Mouse (Mus musculus): ENCODE measurements at regions not wholly inside any gene's neighbourhood (a gene's known extent, or its start where the extent isn't known, plus 50 kb on each side); places are given as distances from the start of the nearest gene placed in this dataset.
"Not testable (repeated sequence)": the region's sequence is repeated elsewhere in the genome, so short reads cannot be mapped to it uniquely, and the experiment has no call there.

DNA sequence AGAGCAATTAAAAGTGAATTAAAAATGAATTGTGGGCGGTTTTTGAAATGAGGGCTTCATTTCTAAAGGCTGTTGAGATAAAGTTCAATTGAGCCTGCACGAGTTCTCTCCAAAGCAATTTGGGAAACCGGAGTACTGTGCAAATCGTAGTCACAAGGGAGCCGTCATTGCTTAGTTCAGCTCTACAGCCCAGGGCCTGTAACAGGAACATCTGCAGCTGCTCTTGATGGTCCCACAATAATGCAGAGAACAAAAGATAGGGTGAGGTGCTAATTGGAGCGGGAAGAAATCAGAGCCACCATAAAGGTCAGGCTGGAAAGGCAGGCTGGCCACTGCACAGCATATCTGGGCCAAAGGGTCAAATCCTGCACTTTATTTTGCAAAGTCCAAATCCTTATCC, 242.7 kb downstream of the Diras2 start:
- H3K4me3 ChIP-seq (ENCODE audit: low read depth, low read length), result no peak overlapping the region
- H3K36me3 ChIP-seq (ENCODE audit: control insufficient read depth, insufficient read depth), result no peaks in the 10 kb centered on the region
- no peak overlapping the region for H3K9ac ChIP-seq (ENCODE audit: low read depth, low read length)
- H3K27ac ChIP-seq (ENCODE audit: low read length), result no peak overlapping the region
- no peaks in the 10 kb centered on the region for H3K27me3 ChIP-seq (ENCODE audit: control insufficient read depth, insufficient read depth, low read depth, low read length)
- H3K4me1 ChIP-seq (ENCODE audit: control insufficient read depth, low read depth, low read length), result no peaks in the 10 kb centered on the region
- ATAC-seq (ENCODE audit: low read depth), result no peak
- H3K9me3 ChIP-seq (replicated peaks; ENCODE audit: control insufficient read depth, low read length), result no peaks in the 10 kb centered on the region
- WGBS (ENCODE audit: insufficient replicate concordance), result 66% methylated on average over 6 of the region's 6 CpGs
- no peak overlapping the region for H3K4me2 ChIP-seq (ENCODE audit: low read depth, low read length)

- Histone ChIP-seq H3K9ac (ENCODE audit: low read depth, low read length) (no peak overlapping the region), H3K4me3 (ENCODE audit: low read depth, low read length) (no peak overlapping the region), H3K36me3 (ENCODE audit: control insufficient read depth, insufficient read depth) (no peaks in the 10 kb centered on the region), H3K4me2 (ENCODE audit: low read depth, low read length) (no peak overlapping the region), H3K27me3 (ENCODE audit: control insufficient read depth, insufficient read depth, low read depth, low read length) (no peaks in the 10 kb centered on the region), H3K27ac (ENCODE audit: low read length) (no peak overlapping the region), H3K4me1 (ENCODE audit: control insufficient read depth, low read depth, low read length) (no peaks in the 10 kb centered on the region), H3K9me3 (replicated peaks; ENCODE audit: control insufficient read depth, low read length) (no peaks in the 10 kb centered on the region)
- no peak for ATAC-seq (ENCODE audit: low read depth)
- WGBS (ENCODE audit: insufficient replicate concordance), result 56% methylated on average over 15 of the region's 15 CpGs
These were observed 235.2 kb downstream of the Diras2 start for GRCm38 (mm10) chr13:52295847-52296246.

GRCm38 (mm10) chr13:52296541-52297276, 234.4 kb downstream of the Diras2 start:
- no peak for ATAC-seq (ENCODE audit: low read depth)
- no peaks in the 10 kb centered on the region for H3K27me3 ChIP-seq (ENCODE audit: control insufficient read depth, insufficient read depth, low read depth, low read length)
- no peaks in the 10 kb centered on the region for H3K36me3 ChIP-seq (ENCODE audit: control insufficient read depth, insufficient read depth)
- H3K27ac ChIP-seq (ENCODE audit: low read length), result no peak overlapping the region
- no peaks in the 10 kb centered on the region for H3K9me3 ChIP-seq (replicated peaks; ENCODE audit: control insufficient read depth, low read length)
- 65% methylated on average over 9 of the region's 9 CpGs for WGBS (ENCODE audit: insufficient replicate concordance)
- H3K9ac ChIP-seq (ENCODE audit: low read depth, low read length), result no peak overlapping the region
- no peaks in the 10 kb centered on the region for H3K4me1 ChIP-seq (ENCODE audit: control insufficient read depth, low read depth, low read length)
- H3K4me3 ChIP-seq (ENCODE audit: low read depth, low read length), result no peak overlapping the region
- no peak overlapping the region for H3K4me2 ChIP-seq (ENCODE audit: low read depth, low read length)

GRCm38 (mm10) chr13:52297277-52297623, 233.8 kb downstream of the Diras2 start:
- H3K9me3 ChIP-seq (replicated peaks; ENCODE audit: control insufficient read depth, low read length), result no peaks in the 10 kb centered on the region
- H3K36me3 ChIP-seq (ENCODE audit: control insufficient read depth, insufficient read depth), result no peaks in the 10 kb centered on the region
- no peak overlapping the region for H3K27ac ChIP-seq (ENCODE audit: low read length)
- H3K4me2 ChIP-seq (ENCODE audit: low read depth, low read length), result no peak overlapping the region
- WGBS (ENCODE audit: insufficient replicate concordance), result 73% methylated on average over 7 of the region's 7 CpGs
- no peak overlapping the region for H3K4me3 ChIP-seq (ENCODE audit: low read depth, low read length)
- no peaks in the 10 kb centered on the region for H3K27me3 ChIP-seq (ENCODE audit: control insufficient read depth, insufficient read depth, low read depth, low read length)
- H3K4me1 ChIP-seq (ENCODE audit: control insufficient read depth, low read depth, low read length), result no peaks in the 10 kb centered on the region
- no peak overlapping the region for H3K9ac ChIP-seq (ENCODE audit: low read depth, low read length)
- ATAC-seq (ENCODE audit: low read depth), result no peak

GRCm38 (mm10) chr13:52298362-52298761, 232.7 kb downstream of the Diras2 start:
- Histone ChIP-seq H3K4me2 (ENCODE audit: low read depth, low read length) (no peak overlapping the region), H3K36me3 (ENCODE audit: control insufficient read depth, insufficient read depth) (no peaks in the 10 kb centered on the region), H3K9ac (ENCODE audit: low read depth, low read length) (no peak overlapping the region), H3K27me3 (ENCODE audit: control insufficient read depth, insufficient read depth, low read depth, low read length) (no peaks in the 10 kb centered on the region), H3K9me3 (replicated peaks; ENCODE audit: control insufficient read depth, low read length) (no peaks in the 10 kb centered on the region), H3K4me1 (ENCODE audit: control insufficient read depth, low read depth, low read length) (no peaks in the 10 kb centered on the region), H3K27ac (ENCODE audit: low read length) (no peak overlapping the region), H3K4me3 (ENCODE audit: low read depth, low read length) (no peak overlapping the region)
- 50% methylated on average over 5 of the region's 5 CpGs for WGBS (ENCODE audit: insufficient replicate concordance)
- ATAC-seq (ENCODE audit: low read depth), result no peak

DNA sequence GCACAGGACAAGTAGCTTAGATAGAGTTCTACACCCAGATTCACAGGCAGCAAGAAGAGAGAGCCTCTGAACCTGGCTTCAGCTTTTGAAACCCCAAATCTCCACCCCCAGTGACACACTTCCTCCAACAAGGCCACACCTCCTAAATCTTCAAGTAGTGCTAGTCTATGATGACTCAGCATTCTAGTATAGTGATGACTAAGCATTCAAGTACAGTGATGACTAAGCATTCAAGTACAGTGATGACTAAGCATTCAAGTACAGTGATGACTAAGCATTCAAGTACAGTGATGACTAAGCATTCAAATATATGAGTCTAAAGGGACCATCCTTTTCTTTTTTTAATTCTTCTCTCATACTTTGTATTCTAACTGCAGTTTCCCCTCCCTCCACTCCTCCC, 225.8 kb downstream of the Diras2 start:
- ATAC-seq (ENCODE audit: low read depth); H3K27ac ChIP-seq (ENCODE audit: low read length); H3K4me2 ChIP-seq (ENCODE audit: low read depth, low read length); H3K4me3 ChIP-seq (ENCODE audit: low read depth, low read length); H3K4me1 ChIP-seq (ENCODE audit: control insufficient read depth, low read depth, low read length); H3K27me3 ChIP-seq (ENCODE audit: control insufficient read depth, insufficient read depth, low read depth, low read length); H3K9me3 ChIP-seq (replicated peaks; ENCODE audit: control insufficient read depth, low read length); H3K36me3 ChIP-seq (ENCODE audit: control insufficient read depth, insufficient read depth); H3K9ac ChIP-seq (ENCODE audit: low read depth, low read length): not testable (repeated sequence)

GRCm38 (mm10) chr13:52306783-52307440, 224.2 kb downstream of the Diras2 start:
- Histone ChIP-seq H3K27me3 (ENCODE audit: control insufficient read depth, insufficient read depth, low read depth, low read length) (no peaks in the 10 kb centered on the region), H3K9ac (ENCODE audit: low read depth, low read length) (no peak overlapping the region), H3K4me1 (ENCODE audit: control insufficient read depth, low read depth, low read length) (no peaks in the 10 kb centered on the region), H3K9me3 (replicated peaks; ENCODE audit: control insufficient read depth, low read length) (no peaks in the 10 kb centered on the region), H3K36me3 (ENCODE audit: control insufficient read depth, insufficient read depth) (no peaks in the 10 kb centered on the region), H3K4me3 (ENCODE audit: low read depth, low read length) (no peak overlapping the region), H3K4me2 (ENCODE audit: low read depth, low read length) (no peak overlapping the region), H3K27ac (ENCODE audit: low read length) (no peak overlapping the region)
- no peak for ATAC-seq (ENCODE audit: low read depth)
- 31% methylated on average over 9 of the region's 9 CpGs for WGBS (ENCODE audit: insufficient replicate concordance)

GRCm38 (mm10) chr13:52310954-52311353, 220.1 kb downstream of the Diras2 start:
- Histone ChIP-seq H3K36me3 (ENCODE audit: control insufficient read depth, insufficient read depth) (no peaks in the 10 kb centered on the region), H3K9me3 (replicated peaks; ENCODE audit: control insufficient read depth, low read length) (no peaks in the 10 kb centered on the region), H3K9ac (ENCODE audit: low read depth, low read length) (no peak overlapping the region), H3K4me3 (ENCODE audit: low read depth, low read length) (no peak overlapping the region), H3K4me2 (ENCODE audit: low read depth, low read length) (no peak overlapping the region), H3K27me3 (ENCODE audit: control insufficient read depth, insufficient read depth, low read depth, low read length) (no peaks in the 10 kb centered on the region), H3K4me1 (ENCODE audit: control insufficient read depth, low read depth, low read length) (no peaks in the 10 kb centered on the region), H3K27ac (ENCODE audit: low read length) (no peak overlapping the region)
- no peak for ATAC-seq (ENCODE audit: low read depth)
- 33% methylated on average over 2 of the region's 2 CpGs for WGBS (ENCODE audit: insufficient replicate concordance)

DNA sequence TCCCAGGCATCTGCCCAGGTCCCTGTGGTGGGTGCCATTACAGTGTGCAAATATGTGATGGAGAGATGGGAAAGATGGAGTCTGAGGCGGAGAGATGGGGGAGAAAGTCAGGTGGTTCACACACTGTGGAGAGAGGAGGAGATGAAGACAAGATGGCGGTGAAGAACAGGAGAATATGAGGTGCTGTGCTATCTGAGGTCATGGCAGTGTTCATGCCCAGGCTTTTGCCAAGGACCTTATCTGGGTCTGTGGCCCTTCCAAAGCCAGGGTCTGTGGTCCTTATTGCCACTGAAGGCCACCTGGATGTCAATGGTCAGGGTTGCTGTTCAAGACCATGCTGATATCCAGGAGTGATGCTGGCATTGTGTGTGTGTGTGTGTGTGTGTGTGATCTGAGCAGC, 212.8 kb downstream of the Diras2 start:
- Histone ChIP-seq H3K27me3 (ENCODE audit: control insufficient read depth, insufficient read depth, low read depth, low read length) (no peaks in the 10 kb centered on the region), H3K4me3 (ENCODE audit: low read depth, low read length) (no peak overlapping the region), H3K9ac (ENCODE audit: low read depth, low read length) (no peak overlapping the region), H3K36me3 (ENCODE audit: control insufficient read depth, insufficient read depth) (no peaks in the 10 kb centered on the region), H3K9me3 (replicated peaks; ENCODE audit: control insufficient read depth, low read length) (no peaks in the 10 kb centered on the region), H3K4me2 (ENCODE audit: low read depth, low read length) (no peak overlapping the region), H3K4me1 (ENCODE audit: control insufficient read depth, low read depth, low read length) (no peaks in the 10 kb centered on the region), H3K27ac (ENCODE audit: low read length) (no peak overlapping the region)
- no peak for ATAC-seq (ENCODE audit: low read depth)
- WGBS (ENCODE audit: insufficient replicate concordance), result 55% methylated on average over 2 of the region's 2 CpGs
